Mouse (Mus musculus): ENCODE results near the gene Zcchc7. TPM values are rescaled to one million over a fixed set of nuclear protein-coding genes. Genes with fewer than 3 reads are reported as not detected.

Zcchc7 gene
- polyA plus RNA-seq, 1 experiment from 2014 or later = 43.6 TPM

- no peak for ATAC-seq (ENCODE audit: insufficient number of reproducible peaks, insufficient read depth, low FRiP score, low TSS enrichment, low read depth)
- WGBS = 92% methylated on average over 7 of the region's 7 CpGs
- Histone ChIP-seq H3K27me3 (no peaks in the 10 kb centered on the region), H3K27ac (no peak overlapping the region), H3K36me3 (peaks cover 20% of the 10 kb centered on the region), H3K9me3 (no peaks in the 10 kb centered on the region), H3K4me3 (no peak overlapping the region), H3K4me2 (no peak overlapping the region), H3K4me1 (no peaks in the 10 kb centered on the region), H3K9ac (no peak overlapping the region)
These were observed 166.9 kb downstream of the Zcchc7 start for GRCm38 (mm10) chr4:44922466-44923128.

- H3K27me3 ChIP-seq = no peaks in the 10 kb centered on the region
- ATAC-seq (ENCODE audit: insufficient number of reproducible peaks, insufficient read depth, low FRiP score, low TSS enrichment, low read depth) = no peak
- H3K9me3 ChIP-seq = no peaks in the 10 kb centered on the region
- WGBS = 92% methylated on average over 5 of the region's 5 CpGs
- H3K9ac ChIP-seq = no peak overlapping the region
- no peaks in the 10 kb centered on the region for H3K4me1 ChIP-seq
- H3K27ac ChIP-seq = no peak overlapping the region
- no peak overlapping the region for H3K4me3 ChIP-seq
- no peak overlapping the region for H3K4me2 ChIP-seq
- peaks cover 20% of the 10 kb centered on the region for H3K36me3 ChIP-seq
These were observed 167.4 kb downstream of the Zcchc7 start for GRCm38 (mm10) chr4:44923129-44923481.

- 71% methylated on average over 2 of the region's 2 CpGs for WGBS
- no peaks in the 10 kb centered on the region for H3K9me3 ChIP-seq
- no peak overlapping the region for H3K4me2 ChIP-seq
- peaks cover 54% of the 10 kb centered on the region for H3K36me3 ChIP-seq
- no peak overlapping the region for H3K9ac ChIP-seq
- H3K4me1 ChIP-seq = no peaks in the 10 kb centered on the region
- H3K4me3 ChIP-seq = no peak overlapping the region
- H3K27me3 ChIP-seq = no peaks in the 10 kb centered on the region
- ATAC-seq (ENCODE audit: insufficient number of reproducible peaks, insufficient read depth, low FRiP score, low TSS enrichment, low read depth) = no peak
- H3K27ac ChIP-seq = no peak overlapping the region
These were observed 172.3 kb downstream of the Zcchc7 start for GRCm38 (mm10) chr4:44927934-44928333.

- 83% methylated on average over 3 of the region's 3 CpGs for WGBS
- H3K4me1 ChIP-seq = no peaks in the 10 kb centered on the region
- no peaks in the 10 kb centered on the region for H3K9me3 ChIP-seq
- no peak overlapping the region for H3K4me2 ChIP-seq
- H3K36me3 ChIP-seq = peaks cover 63% of the 10 kb centered on the region
- no peaks in the 10 kb centered on the region for H3K27me3 ChIP-seq
- H3K4me3 ChIP-seq = no peak overlapping the region
- ATAC-seq (ENCODE audit: insufficient number of reproducible peaks, insufficient read depth, low FRiP score, low TSS enrichment, low read depth) = no peak
- no peak overlapping the region for H3K27ac ChIP-seq
- no peak overlapping the region for H3K9ac ChIP-seq
These were observed 173.1 kb downstream of the Zcchc7 start for GRCm38 (mm10) chr4:44928790-44929189.

- ATAC-seq (ENCODE audit: insufficient number of reproducible peaks, insufficient read depth, low FRiP score, low TSS enrichment, low read depth) = no peak
- no peaks in the 10 kb centered on the region for H3K9me3 ChIP-seq
- no peak overlapping the region for H3K4me2 ChIP-seq
- no peaks in the 10 kb centered on the region for H3K4me1 ChIP-seq
- H3K27me3 ChIP-seq = no peaks in the 10 kb centered on the region
- no peak overlapping the region for H3K9ac ChIP-seq
- H3K27ac ChIP-seq = no peak overlapping the region
- no peak overlapping the region for H3K4me3 ChIP-seq
- peaks cover 66% of the 10 kb centered on the region for H3K36me3 ChIP-seq
- 92% methylated on average over 7 of the region's 7 CpGs for WGBS
These were observed 174.7 kb downstream of the Zcchc7 start for GRCm38 (mm10) chr4:44930406-44930805.

GRCm38 (mm10) chr4:44931732-44932131 lies 176.1 kb downstream of the Zcchc7 start:
- H3K4me3 ChIP-seq = no peak overlapping the region
- WGBS = 94% methylated on average over 6 of the region's 6 CpGs
- no peaks in the 10 kb centered on the region for H3K27me3 ChIP-seq
- no peak overlapping the region for H3K9ac ChIP-seq
- no peak overlapping the region for H3K27ac ChIP-seq
- no peak overlapping the region for H3K4me2 ChIP-seq
- ATAC-seq (ENCODE audit: insufficient number of reproducible peaks, insufficient read depth, low FRiP score, low TSS enrichment, low read depth) = no peak
- no peaks in the 10 kb centered on the region for H3K9me3 ChIP-seq
- H3K4me1 ChIP-seq = no peaks in the 10 kb centered on the region
- peaks cover 53% of the 10 kb centered on the region for H3K36me3 ChIP-seq

GRCm38 (mm10) chr4:44938359-44939340 lies 183.0 kb downstream of the Zcchc7 start:
- 76% methylated on average over 8 of the region's 8 CpGs for WGBS
- H3K27me3 ChIP-seq = no peaks in the 10 kb centered on the region
- no peak overlapping the region for H3K4me2 ChIP-seq
- H3K9me3 ChIP-seq = no peaks in the 10 kb centered on the region
- peaks cover 6% of the 10 kb centered on the region for H3K36me3 ChIP-seq
- no peak overlapping the region for H3K4me3 ChIP-seq
- ATAC-seq (ENCODE audit: insufficient number of reproducible peaks, insufficient read depth, low FRiP score, low TSS enrichment, low read depth) = no peak
- no peak overlapping the region for H3K27ac ChIP-seq
- no peaks in the 10 kb centered on the region for H3K4me1 ChIP-seq
- no peak overlapping the region for H3K9ac ChIP-seq

- no peak overlapping the region for H3K4me3 ChIP-seq
- H3K36me3 ChIP-seq = no peaks in the 10 kb centered on the region
- ATAC-seq (ENCODE audit: insufficient number of reproducible peaks, insufficient read depth, low FRiP score, low TSS enrichment, low read depth) = no peak
- WGBS = 90% methylated on average over 14 of the region's 14 CpGs
- no peak overlapping the region for H3K9ac ChIP-seq
- H3K27ac ChIP-seq = no peak overlapping the region
- H3K4me1 ChIP-seq = no peaks in the 10 kb centered on the region
- no peaks in the 10 kb centered on the region for H3K9me3 ChIP-seq
- no peaks in the 10 kb centered on the region for H3K27me3 ChIP-seq
- H3K4me2 ChIP-seq = no peak overlapping the region
These were observed 184.0 kb downstream of the Zcchc7 start for GRCm38 (mm10) chr4:44939576-44940249.

GRCm38 (mm10) chr4:44940286-44940685 lies 184.6 kb downstream of the Zcchc7 start:
- no peak for ATAC-seq (ENCODE audit: insufficient number of reproducible peaks, insufficient read depth, low FRiP score, low TSS enrichment, low read depth)

GRCm38 (mm10) chr4:44942237-44942636 lies 186.6 kb downstream of the Zcchc7 start:
- Histone ChIP-seq H3K4me2 (no peak overlapping the region), H3K36me3 (no peaks in the 10 kb centered on the region), H3K27me3 (no peaks in the 10 kb centered on the region), H3K9ac (no peak overlapping the region), H3K4me3 (no peak overlapping the region), H3K27ac (no peak overlapping the region), H3K4me1 (no peaks in the 10 kb centered on the region), H3K9me3 (no peaks in the 10 kb centered on the region)
- WGBS = 85% methylated on average over 1 of the region's 1 CpGs
- no peak for ATAC-seq (ENCODE audit: insufficient number of reproducible peaks, insufficient read depth, low FRiP score, low TSS enrichment, low read depth)

More at GRCm38 (mm10) chr4:44940286-44940685, 184.6 kb downstream of the Zcchc7 start:
- Histone ChIP-seq H3K9me3 (no peaks in the 10 kb centered on the region), H3K4me2 (no peak overlapping the region), H3K27ac (no peak overlapping the region), H3K4me1 (no peaks in the 10 kb centered on the region), H3K4me3 (no peak overlapping the region), H3K9ac (no peak overlapping the region), H3K36me3 (no peaks in the 10 kb centered on the region), H3K27me3 (no peaks in the 10 kb centered on the region)
- 69% methylated on average over 9 of the region's 9 CpGs for WGBS

- H3K9me3 ChIP-seq = no peaks in the 10 kb centered on the region
- no peak overlapping the region for H3K27ac ChIP-seq
- WGBS = 89% methylated on average over 6 of the region's 6 CpGs
- no peaks in the 10 kb centered on the region for H3K36me3 ChIP-seq
- H3K27me3 ChIP-seq = no peaks in the 10 kb centered on the region
- H3K4me1 ChIP-seq = no peaks in the 10 kb centered on the region
- no peak overlapping the region for H3K4me2 ChIP-seq
- ATAC-seq (ENCODE audit: insufficient number of reproducible peaks, insufficient read depth, low FRiP score, low TSS enrichment, low read depth) = no peak
- no peak overlapping the region for H3K4me3 ChIP-seq
- H3K9ac ChIP-seq = no peak overlapping the region
These were observed 187.8 kb downstream of the Zcchc7 start for GRCm38 (mm10) chr4:44943480-44943879.
